Mouse (Mus musculus) spleen, postnatal 4 days (tissue): ENCODE results near the gene Spaca6.
A peak's percentile ranks its signal among the peaks of the same experiment; 100 is the strongest.

Experiments
- DNase-seq, 2 experiments: peaks; one replicate each; pipeline ENCODE4 v3.0.0; 2022; ENCODE audit warnings: low spot score in 2 of 2

Gene Spaca6

DNA sequence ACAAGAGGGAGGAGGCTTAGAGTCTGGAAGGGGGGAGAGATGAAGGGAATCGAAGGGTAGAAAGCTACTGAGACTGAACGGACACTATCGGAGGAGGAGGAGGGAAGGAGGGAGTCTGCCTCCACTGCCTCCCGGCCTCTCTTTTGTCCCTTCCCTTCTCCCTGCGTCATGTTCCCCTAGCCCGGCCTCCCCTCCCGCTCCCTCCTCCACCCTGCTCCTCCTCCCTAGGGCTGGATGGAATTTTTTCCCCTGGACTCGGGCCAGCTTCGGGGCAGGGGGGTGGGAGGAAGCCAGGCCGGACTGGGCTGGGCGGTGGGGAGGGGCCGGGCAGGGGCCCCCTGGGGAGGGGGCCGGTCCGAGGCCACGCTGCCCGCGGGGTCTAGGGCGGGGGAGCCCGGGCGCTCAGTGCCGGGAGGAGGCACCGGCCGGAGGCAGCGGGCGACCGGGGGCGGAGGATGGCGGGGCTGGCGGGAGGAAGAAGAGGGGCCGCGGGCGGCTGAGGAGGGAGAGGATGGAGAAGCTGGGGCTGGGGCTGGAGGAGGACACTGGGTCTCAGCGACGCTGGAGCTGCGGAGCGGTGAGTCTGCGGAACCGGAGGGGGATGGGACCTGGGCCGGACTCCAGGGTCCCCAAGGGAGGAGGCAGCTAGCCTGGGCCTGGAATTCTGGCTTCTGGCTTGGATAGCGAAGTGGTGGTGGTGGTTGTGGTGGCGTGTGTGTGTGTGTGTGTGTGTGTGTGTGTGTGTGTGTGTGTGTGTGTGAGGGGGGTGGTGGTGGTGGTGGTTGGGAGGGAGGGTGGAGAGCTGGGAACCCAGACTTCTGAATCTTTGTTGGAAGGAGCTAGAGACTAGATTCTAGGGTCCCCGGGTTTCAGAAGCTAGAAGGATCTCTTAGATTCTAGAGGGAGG, at the start of gene Spaca6:
Spaca6 (plus strand) TSS at position 408 of the 907 bp plus-strand sequence.
- peak; percentile 37 to 69 for DNase-seq

DNA sequence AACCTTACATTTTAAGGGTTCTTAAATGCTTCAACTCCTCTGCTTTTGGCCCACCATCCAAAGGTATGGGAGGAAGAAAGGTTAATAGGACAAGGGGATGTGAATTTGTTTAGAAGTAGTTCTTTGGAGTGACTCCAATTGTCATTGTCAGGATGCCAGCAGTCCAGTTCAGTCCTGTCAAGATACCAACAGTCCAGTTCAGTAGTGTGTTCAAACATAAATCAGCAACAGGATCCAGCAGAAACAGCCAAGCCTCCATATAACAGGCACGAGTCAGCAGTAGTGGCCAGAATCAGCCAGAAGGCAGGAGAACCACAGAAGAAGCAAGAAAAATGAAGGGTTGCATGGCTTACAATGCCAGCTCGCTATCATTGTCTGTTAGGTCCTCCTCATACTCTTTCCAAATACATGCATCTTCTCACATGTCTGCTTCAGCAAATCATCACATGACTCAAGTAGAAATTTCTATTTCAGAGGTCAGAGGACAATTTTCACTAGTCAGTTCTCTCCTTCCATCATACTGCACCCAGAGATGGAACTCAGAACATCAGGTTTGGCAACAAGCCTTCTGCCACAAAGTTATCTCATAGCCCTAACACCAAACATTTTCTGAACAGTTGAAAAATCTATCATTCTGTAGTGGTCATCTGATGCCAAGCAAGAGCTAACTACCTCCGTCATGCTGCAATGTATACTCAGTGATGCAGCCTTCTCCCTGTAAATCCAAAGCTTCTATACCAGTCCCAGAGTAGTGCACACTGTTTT, 35.9 kb upstream of the Spaca6 start:
- DNase-seq, result no peak

DNA sequence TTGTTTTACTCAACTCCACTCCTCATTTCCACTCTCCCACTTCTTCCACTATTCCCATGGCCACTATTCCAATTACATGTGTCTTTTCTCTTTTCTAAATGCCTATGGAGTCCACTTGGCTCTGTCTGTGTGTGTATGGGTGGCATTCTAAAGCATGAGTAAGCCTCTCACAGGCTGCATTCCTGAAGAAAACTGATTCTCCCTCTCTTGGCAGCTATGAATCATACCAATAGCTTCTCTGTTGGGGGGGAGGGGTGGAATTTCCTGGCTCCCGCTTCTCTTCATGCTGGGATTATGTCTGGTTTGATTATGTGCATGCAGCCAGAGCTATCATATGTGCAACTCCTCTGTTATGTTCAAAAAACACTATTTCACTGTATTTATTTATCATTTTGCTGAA, 34.4 kb upstream of the Spaca6 start:
- no peak for DNase-seq

DNA sequence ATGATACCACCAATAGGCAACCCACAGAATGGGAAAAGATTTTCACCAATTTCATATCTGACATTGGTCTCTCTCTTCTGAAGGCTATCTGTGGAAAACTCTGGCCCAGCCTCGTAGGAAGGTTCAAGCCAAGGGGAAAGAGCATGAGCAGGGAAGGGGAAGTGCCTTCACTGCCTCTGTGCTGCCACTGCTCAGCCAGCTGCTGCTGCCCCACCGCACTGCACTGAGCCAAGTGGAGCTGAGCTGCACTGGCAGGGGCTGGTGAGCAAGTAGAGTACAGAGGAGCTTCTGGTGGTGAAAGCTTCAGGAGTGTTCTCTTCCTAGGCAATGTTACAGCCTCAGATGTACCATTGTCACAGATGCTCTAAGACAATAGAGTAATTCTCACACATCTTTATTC, 31.4 kb upstream of the Spaca6 start:
- no peak for DNase-seq

DNA sequence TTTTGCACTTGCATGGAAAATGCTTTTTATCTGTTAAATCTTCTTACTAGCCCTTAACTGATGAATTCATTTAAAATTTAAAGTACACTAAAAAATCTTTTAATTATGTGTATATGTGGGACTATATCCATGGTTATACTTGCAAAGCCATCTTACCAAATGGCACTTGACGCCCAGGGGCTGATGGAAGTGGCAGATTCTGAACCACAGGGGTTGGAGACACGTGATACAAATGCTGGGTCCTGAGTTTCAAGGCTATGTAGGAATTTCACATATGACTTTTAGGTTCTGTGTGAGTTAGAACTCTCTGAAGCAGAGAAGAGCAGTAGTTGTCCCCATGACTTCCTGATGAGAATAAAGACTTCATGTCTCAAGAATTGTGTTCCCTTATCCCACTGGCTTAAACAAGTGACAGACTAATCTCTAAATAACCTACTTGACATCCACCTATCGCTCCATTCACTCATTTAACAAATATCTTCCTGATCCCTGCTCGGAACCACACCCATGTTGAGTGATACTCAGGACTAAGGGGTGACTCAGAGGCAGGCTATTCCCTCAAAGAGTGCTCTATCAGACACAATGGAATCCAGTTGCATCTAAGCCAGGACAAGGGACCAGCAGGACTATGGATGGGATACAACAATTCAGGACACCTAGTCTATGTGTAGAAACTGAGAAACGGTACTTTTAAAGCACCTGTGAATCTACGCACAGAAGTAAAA, 3.2 kb upstream of the Spaca6 start:
- DNase-seq, result no peak

DNA sequence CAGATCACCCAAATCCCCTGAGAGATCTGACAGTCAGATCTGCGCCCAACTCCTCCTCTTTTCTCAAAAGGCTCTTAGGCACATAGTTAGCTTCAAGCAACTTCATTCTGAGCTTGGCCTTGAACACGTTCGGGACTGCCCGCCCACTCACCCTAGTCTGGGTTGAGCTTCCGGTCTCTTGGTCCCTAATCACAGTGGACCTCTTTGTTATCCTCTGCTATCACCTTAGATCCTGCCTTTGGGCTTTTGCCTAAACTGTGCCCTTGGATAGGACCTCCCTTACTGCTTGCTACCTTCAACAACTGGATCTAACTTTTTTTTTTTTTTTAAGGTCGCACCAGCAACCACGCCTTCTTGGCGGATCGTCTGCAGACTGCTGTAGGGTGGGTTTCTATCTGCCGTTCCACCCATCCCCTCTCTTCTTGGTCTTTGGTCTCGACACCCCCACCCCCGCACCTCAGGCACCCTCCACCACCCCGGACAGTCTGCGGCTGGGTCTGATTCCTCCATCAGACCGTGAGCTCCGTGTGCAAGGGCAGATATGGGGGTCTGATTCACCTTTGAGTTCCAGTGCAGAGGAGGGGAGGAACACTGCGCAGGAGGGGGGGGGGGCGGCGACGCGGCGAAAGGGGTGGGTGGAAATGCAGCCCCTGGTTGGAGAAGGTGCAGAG, 902 bp upstream of the Spaca6 start:
- DNase-seq, result no peak

DNA sequence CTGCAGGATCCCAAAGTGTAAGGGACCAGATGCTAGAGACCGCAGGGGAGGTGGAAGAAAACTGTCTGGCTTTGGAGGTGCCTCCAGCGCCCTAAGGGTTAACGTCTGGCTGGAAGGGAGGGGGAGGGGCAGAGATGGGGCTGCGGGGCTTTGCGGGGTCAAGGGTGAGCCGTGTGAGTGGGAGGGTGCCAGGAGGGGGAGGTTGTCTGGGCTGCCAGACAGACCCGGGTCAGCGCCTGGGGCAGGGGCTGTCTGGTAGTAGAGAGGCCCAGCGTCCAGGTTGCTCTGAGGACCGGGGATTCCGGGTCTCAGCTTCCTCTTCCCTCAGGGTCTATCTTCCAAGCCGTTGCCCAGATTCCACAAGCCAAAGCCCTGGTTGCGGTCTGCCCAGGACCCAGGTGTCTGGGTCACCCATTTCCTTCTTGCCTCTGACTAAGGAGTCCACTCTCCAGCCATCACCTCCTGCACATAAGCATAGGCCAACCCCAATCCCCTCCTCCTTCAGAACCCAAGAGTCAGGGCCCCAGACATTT, 766 bp downstream of the Spaca6 start:
- DNase-seq, result no peak

DNA sequence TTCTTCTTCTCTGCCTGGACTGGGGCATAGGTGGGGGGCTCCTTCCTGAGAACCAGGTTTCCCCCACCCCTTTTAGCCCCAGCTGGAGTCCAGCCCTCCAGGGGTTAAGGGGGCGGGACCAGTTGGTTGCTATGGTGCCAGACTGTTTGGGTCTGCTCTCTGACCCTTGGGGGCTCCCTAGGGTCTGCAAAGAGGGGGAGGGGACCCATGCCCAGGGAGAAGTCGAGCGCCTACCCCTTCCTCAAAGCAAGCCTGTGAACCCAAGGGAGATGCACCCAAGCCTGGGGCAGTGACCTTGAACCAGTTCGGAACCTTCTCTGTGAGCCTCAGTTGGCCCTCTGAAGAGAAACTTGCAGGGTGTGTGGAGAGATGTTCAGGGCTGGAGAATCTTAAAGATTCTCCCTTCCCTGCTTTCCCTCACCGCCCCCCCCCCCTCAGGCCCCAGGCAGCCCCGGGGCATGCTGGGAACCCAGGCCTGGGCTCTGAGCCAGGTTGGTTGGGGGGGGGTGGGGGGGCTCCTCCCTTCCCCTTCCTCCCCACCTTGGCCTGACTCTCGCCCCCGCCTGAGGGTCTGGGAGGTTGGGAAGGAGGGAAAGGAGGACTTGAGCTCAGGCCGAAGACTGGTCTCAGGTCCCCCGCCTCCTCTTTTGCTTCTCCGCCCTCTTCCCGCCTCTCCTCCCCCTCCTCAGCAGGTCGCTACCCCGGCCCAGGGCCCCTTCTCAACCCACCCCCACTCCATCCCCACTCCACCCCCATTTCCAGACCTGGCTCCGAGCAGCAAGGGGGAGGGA, 1.4 kb downstream of the Spaca6 start:
- no peak for DNase-seq

DNA sequence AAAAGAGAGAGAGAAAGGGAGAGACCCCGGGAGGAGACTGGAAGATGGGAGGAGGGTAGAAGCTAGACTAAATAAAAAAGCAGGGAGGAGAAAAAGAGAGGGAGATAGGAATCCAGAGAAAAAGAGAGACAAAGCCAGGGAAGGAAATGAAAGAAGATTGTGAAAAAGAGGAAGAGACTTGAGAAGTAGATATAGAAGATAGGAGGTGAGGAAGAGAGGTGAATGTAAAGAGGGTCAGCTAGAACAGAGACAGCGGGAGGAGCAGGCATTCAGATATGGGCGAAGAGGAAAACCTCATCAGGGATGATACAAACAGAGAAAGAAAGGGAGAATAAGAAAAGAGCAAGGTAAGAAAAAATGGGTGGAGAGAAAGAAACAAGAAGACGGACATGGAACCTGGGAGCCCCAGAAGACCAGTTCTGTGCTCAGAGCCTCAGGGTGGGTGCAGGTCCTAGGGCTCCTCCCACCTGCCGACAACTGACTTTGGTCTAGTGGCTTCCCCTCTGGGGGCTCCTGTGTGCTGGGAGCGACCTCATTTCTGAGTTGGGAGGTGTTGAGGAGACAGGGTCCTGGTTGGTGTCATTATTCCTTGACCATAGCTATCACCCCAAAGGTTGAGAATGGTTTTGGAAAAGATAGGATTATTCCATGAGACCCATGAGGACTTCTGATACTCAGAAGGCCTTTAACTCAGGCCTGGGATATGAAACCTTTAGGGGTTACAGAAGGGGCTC, 2.3 kb downstream of the Spaca6 start:
- no peak for DNase-seq

DNA sequence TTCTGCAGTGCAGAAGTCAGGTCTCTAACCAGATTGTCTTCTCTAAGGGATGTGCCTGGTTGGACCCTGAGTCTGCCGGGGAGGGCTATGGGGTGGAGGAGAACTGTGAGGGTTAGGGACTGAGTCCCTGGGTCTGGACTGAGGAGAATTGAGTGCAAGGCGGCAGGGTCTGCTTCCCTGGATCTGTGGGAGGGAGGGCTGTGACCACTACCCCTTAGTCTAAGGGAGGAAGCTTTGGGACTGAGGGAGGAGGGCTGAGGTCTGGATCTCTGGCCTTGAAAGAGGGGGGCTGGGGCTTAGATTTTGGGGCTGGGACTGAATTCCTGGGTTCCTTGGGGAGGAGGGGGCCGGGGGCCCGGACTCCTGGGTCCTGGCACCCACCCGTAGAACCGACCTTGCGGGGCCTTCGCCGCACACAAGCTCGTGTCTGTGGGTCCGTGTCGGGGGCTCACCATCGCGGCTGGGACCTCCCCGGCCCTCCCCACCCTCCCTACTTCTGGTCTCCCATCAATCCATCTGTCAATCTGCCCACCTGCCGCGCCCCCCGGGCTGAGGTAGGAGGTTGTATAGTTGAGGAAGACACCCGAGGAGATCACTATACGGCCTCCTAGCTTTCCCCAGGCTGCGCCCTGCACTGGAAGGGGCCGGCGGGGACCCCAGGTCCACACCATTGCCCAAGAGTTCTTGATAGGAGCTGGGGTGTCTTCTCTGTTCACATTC, 3.0 kb downstream of the Spaca6 start:
- no peak for DNase-seq

DNA sequence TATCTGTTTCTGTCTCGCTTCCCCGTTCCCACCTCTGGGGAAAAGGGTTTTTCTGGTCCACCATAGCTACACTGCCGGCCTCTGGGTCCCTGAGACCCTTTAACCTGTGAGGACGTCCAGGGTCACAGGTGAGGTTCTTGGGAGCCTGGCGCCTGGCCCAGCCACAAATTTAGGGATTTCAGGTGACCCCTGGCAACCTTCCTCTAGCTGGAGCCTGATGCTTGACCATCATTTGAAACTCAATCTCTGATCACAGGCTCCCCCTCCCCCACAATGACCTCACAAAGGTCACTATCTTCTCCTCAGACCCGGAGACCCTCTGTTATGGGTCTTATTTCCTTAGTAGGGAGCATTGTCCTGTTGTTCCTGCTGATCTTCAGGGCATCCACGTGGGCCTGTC, 3.8 kb downstream of the Spaca6 start:
- no peak for DNase-seq

DNA sequence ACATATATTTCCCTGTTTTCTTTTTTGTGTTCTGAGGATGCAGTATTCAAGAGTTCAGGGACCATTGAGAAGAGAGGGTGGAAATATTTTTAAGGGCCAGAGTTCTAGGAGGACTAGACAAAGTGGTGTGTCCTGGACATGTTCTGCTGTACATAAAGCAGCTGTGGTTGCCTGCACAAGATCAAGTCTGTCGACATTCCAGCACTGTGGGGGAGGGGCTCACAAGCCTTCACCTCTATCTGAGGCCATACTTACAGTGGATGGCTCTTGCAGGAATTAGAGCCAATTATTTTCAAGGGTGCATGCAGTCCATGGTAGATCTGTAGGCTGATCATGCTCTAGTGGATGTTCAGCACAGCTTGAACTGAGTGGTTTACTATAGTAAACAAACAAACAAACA, 7.9 kb downstream of the Spaca6 start:
- no peak for DNase-seq

DNA sequence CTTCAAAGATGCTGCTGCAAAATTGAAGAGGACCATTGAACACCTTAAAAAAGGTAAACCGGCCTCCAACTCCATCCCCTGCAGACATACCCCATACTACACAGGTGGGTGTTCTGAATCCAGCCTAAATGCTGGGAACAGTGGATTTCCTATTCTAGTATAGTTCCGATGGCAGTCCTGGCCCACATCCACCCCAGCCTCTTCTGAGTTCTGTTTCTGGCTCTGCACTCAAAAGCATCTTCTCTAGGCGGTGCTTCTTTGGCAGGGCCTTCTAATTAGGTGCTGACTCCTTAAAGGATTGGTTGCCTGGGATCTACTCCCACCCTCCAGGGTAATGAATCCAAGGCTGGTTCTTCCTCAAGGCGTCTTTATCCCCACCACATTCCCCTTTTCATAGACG, 9.1 kb downstream of the Spaca6 start:
- no peak for DNase-seq

DNA sequence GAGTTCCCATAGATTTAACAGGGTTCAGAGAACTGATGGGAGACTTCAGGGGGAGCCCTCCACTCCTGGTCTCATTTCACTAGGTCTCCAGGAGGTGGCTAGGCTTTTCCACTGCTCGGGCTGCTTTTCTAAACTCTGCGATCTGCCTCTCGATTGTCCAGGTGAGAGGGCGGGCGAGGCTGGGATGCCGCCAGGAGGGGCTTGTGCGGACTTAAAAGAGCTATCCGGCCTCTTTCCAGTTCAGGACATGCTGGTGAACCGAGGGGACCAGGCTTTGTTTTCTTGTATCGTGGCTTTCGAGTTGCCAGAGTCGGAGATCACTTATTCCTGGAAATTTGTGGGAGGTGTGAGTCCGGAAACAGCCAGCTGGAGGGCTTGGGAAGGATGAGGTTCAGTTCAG, 10.5 kb downstream of the Spaca6 start:
- no peak for DNase-seq

DNA sequence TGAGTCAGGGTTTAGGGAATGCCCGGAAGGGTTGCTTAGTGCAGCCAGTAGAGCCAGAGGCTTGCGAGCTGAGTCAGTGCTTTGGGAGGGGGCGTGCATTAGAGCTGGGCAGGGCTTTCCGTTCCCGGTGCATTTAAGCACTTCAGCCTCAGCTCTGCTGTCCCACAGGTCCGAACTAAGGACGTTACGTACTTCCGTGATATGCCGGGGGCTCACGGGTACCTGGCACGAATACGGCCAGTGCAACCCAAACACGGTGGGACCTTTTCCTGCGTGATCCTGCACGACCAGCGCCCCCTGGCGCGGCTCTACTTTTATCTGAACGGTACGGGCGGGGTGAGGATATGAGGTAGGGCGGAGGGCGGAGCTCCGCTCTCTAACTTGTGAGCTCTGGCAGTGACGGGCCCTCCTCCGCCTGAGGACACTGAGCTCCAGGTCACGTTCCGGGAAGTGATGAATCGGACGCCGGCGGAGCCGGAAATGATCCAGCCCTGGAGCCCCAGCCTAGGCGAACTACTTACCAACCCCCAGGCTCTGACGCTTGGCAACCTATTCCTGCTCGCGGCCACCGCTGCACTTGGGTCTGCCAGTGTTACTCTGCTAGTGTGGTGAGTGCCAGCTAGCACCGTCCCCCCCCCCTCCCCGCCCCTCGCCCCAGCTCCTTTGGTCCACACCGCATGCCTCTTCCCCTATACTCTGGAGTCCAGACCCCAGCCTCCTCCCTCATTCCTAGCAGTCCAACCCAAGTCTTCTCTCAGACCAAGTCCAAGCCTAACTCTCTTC, 11.2 kb downstream of the Spaca6 start:
- peak; percentile 86 to 91 for DNase-seq

DNA sequence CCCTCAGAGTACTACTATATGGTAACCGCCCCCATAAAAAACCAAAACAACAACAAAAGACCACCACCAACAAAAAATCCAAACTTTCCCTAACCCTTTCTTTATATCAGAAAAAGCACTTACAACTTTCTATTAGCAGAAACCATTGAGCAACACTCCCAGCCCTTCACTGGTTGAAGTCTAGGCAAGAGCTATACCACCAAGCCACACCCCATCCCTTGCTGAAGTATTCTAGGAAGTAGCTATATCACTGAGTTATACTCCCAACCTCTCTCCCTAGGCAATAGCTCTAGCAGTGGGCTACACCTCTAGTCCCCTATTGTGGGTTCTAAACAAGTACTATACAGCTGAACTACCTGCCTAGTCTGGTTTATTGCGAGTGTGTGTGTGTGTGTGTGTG, 12.3 kb downstream of the Spaca6 start:
- no peak for DNase-seq

DNA sequence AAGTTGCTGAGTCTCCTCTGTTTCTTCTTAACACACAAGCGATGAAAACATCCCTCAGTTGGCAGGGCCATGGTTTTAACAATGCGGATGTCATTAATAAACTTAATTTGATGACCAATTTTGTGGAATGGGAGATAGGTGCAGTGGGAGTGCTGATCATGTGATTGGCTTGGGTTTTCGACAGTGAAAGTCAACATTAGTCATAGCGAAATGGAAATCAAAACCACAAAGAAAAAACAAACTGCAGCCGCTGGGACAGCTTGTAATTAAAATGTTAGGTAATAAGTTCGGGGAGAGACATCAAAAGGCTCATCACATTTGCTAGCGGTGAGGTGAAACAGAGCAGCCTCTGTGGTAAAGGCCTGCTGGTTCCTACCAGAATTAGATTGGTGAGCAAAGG, 13.8 kb downstream of the Spaca6 start:
- no peak for DNase-seq

DNA sequence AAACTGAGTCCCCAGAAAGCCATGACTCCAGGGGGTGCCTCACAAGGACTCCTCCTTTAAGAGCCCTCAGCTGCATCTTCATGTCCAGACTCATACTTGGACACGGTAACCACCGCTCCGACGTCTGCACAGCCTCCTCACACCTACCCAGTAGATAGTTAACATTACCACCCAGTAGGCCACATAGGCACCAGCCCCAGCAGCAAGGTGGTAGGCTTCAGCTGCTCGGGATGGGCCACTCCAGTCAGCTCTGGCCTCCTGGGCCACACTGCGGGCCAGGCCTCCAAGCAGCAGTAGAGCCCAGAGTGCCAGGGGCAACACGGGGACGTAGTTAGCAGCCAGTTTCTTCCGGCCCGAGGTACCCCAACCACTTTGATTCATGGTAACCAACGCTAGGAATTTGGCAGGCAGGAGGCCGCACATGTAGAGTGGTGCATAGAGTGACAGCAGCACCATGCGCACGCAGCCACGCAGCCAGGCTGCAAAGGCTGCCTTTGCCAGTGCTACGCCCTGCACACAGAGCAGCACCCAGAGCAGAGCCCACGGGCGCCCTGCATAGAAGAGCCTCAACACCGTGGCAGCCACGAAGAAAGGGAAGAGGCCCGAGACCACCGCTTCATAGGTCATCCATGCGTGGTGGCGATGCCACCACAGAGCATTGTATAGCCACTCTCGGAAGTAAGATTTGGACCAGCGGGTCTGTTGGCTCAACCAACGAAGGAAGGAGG, 16.7 kb downstream of the Spaca6 start:
- DNase-seq, result no peak
